Mouse (Mus musculus) intestine, embryonic 16.5 days (tissue): ENCODE results near the gene Serp1. TPM values are rescaled to one million over a fixed set of nuclear protein-coding genes. Genes with fewer than 3 reads are reported as not detected.
A peak's percentile ranks its signal among the peaks of the same experiment; 100 is the strongest.

Source experiments
- ATAC-seq: fragments of 200-750 bp; cut with Nextera tagmentation; 2 replicates; pipeline ENCODE4 v1.8.0; 2017; ENCODE audit warnings: moderate TSS enrichment, moderate library complexity
- H3K27ac ChIP-seq: fragments of 300-500 bp; sonication (generic); 2 replicates; pipeline ENCODE4 v1.5.1; 2014; ENCODE audit warnings: mild to moderate bottlenecking, low read length
- H3K27me3 ChIP-seq: fragments of 300-500 bp; sonication (generic); replicated peaks from 2 replicates; pipeline ENCODE4 v1.6.1; 2014; ENCODE audit warnings: low read length, control low read depth, mixed read lengths; ENCODE audit not compliant: control insufficient read depth, insufficient read depth
- H3K36me3 ChIP-seq: fragments of 300-500 bp; sonication (generic); 2 replicates; pipeline ENCODE4 v1.6.1; 2014; ENCODE audit warnings: low read length, control low read depth; ENCODE audit not compliant: control insufficient read depth, insufficient read depth
- H3K4me1 ChIP-seq: fragments of 300-500 bp; sonication (generic); 2 replicates; pipeline ENCODE4 v1.6.1; 2014; ENCODE audit warnings: low read length, control low read depth, mixed read lengths; ENCODE audit not compliant: control insufficient read depth, insufficient read depth
- H3K4me2 ChIP-seq: fragments of 300-500 bp; sonication (generic); 2 replicates; pipeline ENCODE4 v1.6.1; 2014; ENCODE audit warnings: low read depth, low read length, control low read depth
- H3K4me3 ChIP-seq: fragments of 300-500 bp; sonication (generic); 2 replicates; pipeline ENCODE4 v1.5.1; 2014; ENCODE audit warnings: mild to moderate bottlenecking, low read length
- H3K9ac ChIP-seq: fragments of 300-500 bp; sonication (generic); 2 replicates; pipeline ENCODE4 v1.6.1; 2014; ENCODE audit warnings: low read depth, low read length
- H3K9me3 ChIP-seq: fragments of 300-500 bp; sonication (generic); 2 replicates; pipeline ENCODE4 v1.6.1; 2016; ENCODE audit warnings: low read length, control low read depth; ENCODE audit not compliant: control insufficient read depth
- WGBS: fragments of 180-500 bp; shearing (Covaris S2); extraction: QIAGEN DNeasy Blood & Tissue Kit; methylation state at CpG from one replicate; pipeline ENCODE4 v1.1.7; 2014; 5-methylcytosine and 5-hydroxymethylcytosine counted together
- polyA plus RNA-seq: library from polyadenylated mRNA; unstranded; fragments of >200 nt; fragmentation: Nextera tagmentation; extraction: Ambion mirVana; gene quantifications from 2 replicates; pipeline ENCODE4 v1.2.1, GENCODE M21; 2015

Gene Serp1
- polyA plus RNA-seq, 1 experiment from 2014 or later: 198 TPM

- Histone ChIP-seq H3K9ac (peak overlapping the region; percentile 51; the same call in 1 of the 2 replicates), H3K4me3 (peak overlapping the region; percentile 98), H3K9me3 (no peaks in the 10 kb centered on the region), H3K36me3 (peaks cover 3% of the 10 kb centered on the region), H3K27me3 (no peaks in the 10 kb centered on the region), H3K4me1 (no peaks in the 10 kb centered on the region), H3K27ac (no peak overlapping the region), H3K4me2 (peak overlapping the region; percentile 45)
- WGBS: 41% methylated on average over 4 of the region's 4 CpGs
- no peak for ATAC-seq
Observed at GRCm38 (mm10) chr3:58524246-58524645, 1.4 kb downstream of the Serp1 start.

- no peak for ATAC-seq
- Histone ChIP-seq H3K4me3 (no peak overlapping the region), H3K9ac (no peak overlapping the region), H3K27me3 (no peaks in the 10 kb centered on the region), H3K36me3 (peaks cover 3% of the 10 kb centered on the region), H3K9me3 (no peaks in the 10 kb centered on the region), H3K4me2 (no peak overlapping the region), H3K27ac (no peak overlapping the region), H3K4me1 (no peaks in the 10 kb centered on the region)
- 93% methylated on average over 3 of the region's 3 CpGs for WGBS
Observed at GRCm38 (mm10) chr3:58523386-58523785, 2.3 kb downstream of the Serp1 start.

GRCm38 (mm10) chr3:58521361-58521760, 4.3 kb downstream of the Serp1 start:
- Histone ChIP-seq H3K9ac (no peak overlapping the region), H3K4me2 (no peak overlapping the region), H3K27ac (no peak overlapping the region), H3K4me3 (no peak overlapping the region), H3K9me3 (no peaks in the 10 kb centered on the region), H3K36me3 (peaks cover 3% of the 10 kb centered on the region), H3K4me1 (no peaks in the 10 kb centered on the region), H3K27me3 (no peaks in the 10 kb centered on the region)
- WGBS: 84% methylated on average over 2 of the region's 2 CpGs
- ATAC-seq: no peak

GRCm38 (mm10) chr3:58520286-58520685, 5.4 kb downstream of the Serp1 start:
- WGBS: 86% methylated on average over 6 of the region's 6 CpGs
- Histone ChIP-seq H3K4me2 (no peak overlapping the region), H3K9me3 (no peaks in the 10 kb centered on the region), H3K36me3 (peaks cover 3% of the 10 kb centered on the region), H3K27me3 (no peaks in the 10 kb centered on the region), H3K4me3 (no peak overlapping the region), H3K27ac (no peak overlapping the region), H3K4me1 (no peaks in the 10 kb centered on the region), H3K9ac (no peak overlapping the region)
- no peak for ATAC-seq

- 55% methylated on average over 3 of the region's 3 CpGs for WGBS
- no peak for ATAC-seq
- H3K4me1 ChIP-seq: no peaks in the 10 kb centered on the region
Observed at GRCm38 (mm10) chr3:58519536-58519935, 6.2 kb downstream of the Serp1 start.

GRCm38 (mm10) chr3:58518962-58519361, 6.7 kb downstream of the Serp1 start:
- Histone ChIP-seq H3K4me1 (no peaks in the 10 kb centered on the region), H3K27ac (no peak overlapping the region), H3K36me3 (peaks cover 3% of the 10 kb centered on the region), H3K9ac (no peak overlapping the region), H3K9me3 (no peaks in the 10 kb centered on the region), H3K27me3 (no peaks in the 10 kb centered on the region), H3K4me3 (no peak overlapping the region), H3K4me2 (no peak overlapping the region)
- ATAC-seq: peak; percentile 53
- WGBS: 77% methylated on average over 2 of the region's 2 CpGs

More at GRCm38 (mm10) chr3:58519536-58519935, 6.2 kb downstream of the Serp1 start:
- H3K27ac ChIP-seq: no peak overlapping the region
- peaks cover 3% of the 10 kb centered on the region for H3K36me3 ChIP-seq
- H3K9ac ChIP-seq: no peak overlapping the region
- H3K4me3 ChIP-seq: no peak overlapping the region
- H3K9me3 ChIP-seq: no peaks in the 10 kb centered on the region
- H3K27me3 ChIP-seq: no peaks in the 10 kb centered on the region
- H3K4me2 ChIP-seq: no peak overlapping the region

- ATAC-seq: no peak
Observed at GRCm38 (mm10) chr3:58517800-58518199, 7.9 kb downstream of the Serp1 start.

GRCm38 (mm10) chr3:58517258-58517657, 8.4 kb downstream of the Serp1 start:
- Histone ChIP-seq H3K4me3 (no peak overlapping the region), H3K27me3 (no peaks in the 10 kb centered on the region), H3K9ac (no peak overlapping the region), H3K4me2 (no peak overlapping the region), H3K36me3 (peaks cover 3% of the 10 kb centered on the region), H3K4me1 (no peaks in the 10 kb centered on the region), H3K27ac (no peak overlapping the region), H3K9me3 (no peaks in the 10 kb centered on the region)
- 59% methylated on average over 5 of the region's 5 CpGs for WGBS
- no peak for ATAC-seq

More at GRCm38 (mm10) chr3:58517800-58518199, 7.9 kb downstream of the Serp1 start:
- Histone ChIP-seq H3K4me2 (no peak overlapping the region), H3K9me3 (no peaks in the 10 kb centered on the region), H3K27me3 (no peaks in the 10 kb centered on the region), H3K27ac (no peak overlapping the region), H3K36me3 (peaks cover 3% of the 10 kb centered on the region), H3K9ac (no peak overlapping the region), H3K4me3 (no peak overlapping the region), H3K4me1 (no peaks in the 10 kb centered on the region)
- WGBS: 81% methylated on average over 5 of the region's 5 CpGs

GRCm38 (mm10) chr3:58516602-58516976, 9.1 kb downstream of the Serp1 start:
- Histone ChIP-seq H3K4me2 (no peak overlapping the region), H3K9ac (no peak overlapping the region), H3K36me3 (peaks cover 3% of the 10 kb centered on the region), H3K9me3 (no peaks in the 10 kb centered on the region), H3K4me1 (no peaks in the 10 kb centered on the region), H3K4me3 (no peak overlapping the region), H3K27ac (no peak overlapping the region), H3K27me3 (no peaks in the 10 kb centered on the region)
- WGBS: 46% methylated on average over 7 of the region's 7 CpGs
- no peak for ATAC-seq

- Histone ChIP-seq H3K27me3 (no peaks in the 10 kb centered on the region), H3K4me1 (no peaks in the 10 kb centered on the region), H3K9ac (no peak overlapping the region), H3K9me3 (no peaks in the 10 kb centered on the region), H3K4me2 (no peak overlapping the region), H3K4me3 (no peak overlapping the region), H3K36me3 (no peaks in the 10 kb centered on the region; the same call in 1 of the 2 replicates), H3K27ac (no peak overlapping the region)
- WGBS: 46% methylated on average over 1 of the region's 1 CpGs
- ATAC-seq: no peak
Observed at GRCm38 (mm10) chr3:58515947-58516601, 9.6 kb downstream of the Serp1 start.
